Mouse (Mus musculus) lung, postnatal 0 days (tissue): ENCODE results near the gene Zdhhc14. TPM values are rescaled to one million over a fixed set of nuclear protein-coding genes. Genes with fewer than 3 reads are reported as not detected.

Source experiments
- ATAC-seq: fragments of 200-750 bp; cut with Nextera tagmentation; 2 replicates; pipeline ENCODE4 v1.8.0; 2017; ENCODE audit warnings: moderate library complexity
- DNase-seq: peaks from one replicate; pipeline ENCODE4 v3.0.0-alpha.2; 2016; ENCODE audit warnings: low spot score
- H3K27ac ChIP-seq: fragments of 300-500 bp; sonication (generic); 2 replicates; pipeline ENCODE4 v1.5.1; 2014; ENCODE audit warnings: antibody characterized with exemption, mild to moderate bottlenecking, low read length, mixed read lengths
- H3K27me3 ChIP-seq: fragments of 300-500 bp; sonication (generic); replicated peaks from 2 replicates; pipeline ENCODE4 v1.6.1; 2014; ENCODE audit warnings: low read length, mixed read lengths; ENCODE audit not compliant: insufficient read depth
- H3K36me3 ChIP-seq: fragments of 300-500 bp; sonication (generic); 2 replicates; pipeline ENCODE4 v1.6.1; 2014; ENCODE audit warnings: low read length, mixed read lengths; ENCODE audit not compliant: insufficient read depth
- H3K4me1 ChIP-seq: fragments of 300-500 bp; sonication (generic); 2 replicates; pipeline ENCODE4 v1.6.1; 2014; ENCODE audit warnings: antibody characterized with exemption, low read depth, low read length, mixed read lengths; ENCODE audit not compliant: insufficient read depth
- H3K4me2 ChIP-seq: fragments of 300-500 bp; sonication (generic); replicated peaks from 2 replicates; pipeline ENCODE4 v1.6.1; 2014; ENCODE audit warnings: low read depth, mild to moderate bottlenecking, low read length, moderate library complexity, mixed read lengths
- H3K4me3 ChIP-seq: fragments of 300-500 bp; sonication (generic); 2 replicates; pipeline ENCODE4 v1.5.1; 2014; ENCODE audit warnings: low read depth, low read length
- H3K9ac ChIP-seq: fragments of 300-500 bp; sonication (generic); replicated peaks from 2 replicates; pipeline ENCODE4 v1.6.1; 2014; ENCODE audit warnings: low read depth, mild to moderate bottlenecking
- H3K9me3 ChIP-seq: fragments of 300-500 bp; sonication (generic); 2 replicates; pipeline ENCODE4 v1.6.1; 2016; ENCODE audit warnings: low read length, mixed read lengths
- CTCF ChIP-seq: IDR thresholded peaks from 2 replicates; pipeline ENCODE4 v1.5.1; 2016; ENCODE audit warnings: antibody characterized with exemption, mild to moderate bottlenecking
- EP300 ChIP-seq: IDR thresholded peaks from 2 replicates; pipeline ENCODE4 v1.6.1; 2016; ENCODE audit warnings: antibody characterized with exemption, mild to moderate bottlenecking, control low read depth
- WGBS: fragments of 180-500 bp; shearing (Covaris S2); extraction: QIAGEN DNeasy Blood & Tissue Kit; methylation state at CpG from one replicate; pipeline ENCODE4 v1.1.7; 2014; 5-methylcytosine and 5-hydroxymethylcytosine counted together
- polyA plus RNA-seq: library from polyadenylated mRNA; unstranded; fragments of >200 nt; fragmentation: Nextera tagmentation; extraction: Ambion mirVana; gene quantifications from 2 replicates; pipeline ENCODE4 v1.2.1, GENCODE M21; 2015

The Zdhhc14 gene
- polyA plus RNA-seq, 1 experiment from 2014 or later: 4.2 TPM

DNA sequence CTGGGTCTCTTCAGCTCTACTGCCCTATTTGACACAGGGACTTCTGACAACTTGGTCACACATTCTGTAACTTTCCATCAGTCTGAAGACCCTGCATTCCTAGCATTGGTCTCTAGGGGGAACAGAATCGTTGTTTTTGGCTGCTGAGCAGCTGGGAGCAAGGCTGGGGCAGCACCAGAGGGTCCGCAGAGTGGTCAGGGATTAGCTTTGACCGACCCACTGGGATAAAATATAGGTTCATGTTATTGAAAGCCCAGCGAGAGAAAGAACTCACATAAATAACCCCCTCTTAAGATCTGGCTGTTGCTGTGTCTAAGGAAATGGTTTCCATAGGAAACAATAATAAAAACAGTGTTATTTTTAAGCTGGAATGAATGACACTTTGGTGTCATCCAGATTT is 25.2 kb upstream of the Zdhhc14 start:
- 46% methylated on average over 4 of the region's 4 CpGs for whole genome bisulfite sequencing
- no peak for ATAC-seq
- H3K27ac ChIP-seq: no peak overlapping the region
- no peak overlapping the region for H3K4me2 ChIP-seq
- no peaks in the 10 kb centered on the region for H3K9me3 ChIP-seq
- DNase-seq: no peak
- H3K4me3 ChIP-seq: no peak overlapping the region
- H3K4me1 ChIP-seq: no peaks in the 10 kb centered on the region
- peak; percentile 33 for TF ChIP-seq CTCF
- no peak for TF ChIP-seq EP300
- H3K27me3 ChIP-seq: no peaks in the 10 kb centered on the region
- H3K9ac ChIP-seq: no peak overlapping the region
- no peaks in the 10 kb centered on the region for H3K36me3 ChIP-seq

GRCm38 (mm10) chr17:5472268-5472667 is 20.1 kb upstream of the Zdhhc14 start:
- DNase-seq (no peak), ATAC-seq (no peak)
- Histone ChIP-seq H3K4me1 (no peaks in the 10 kb centered on the region), H3K4me3 (no peak overlapping the region), H3K9ac (no peak overlapping the region), H3K4me2 (no peak overlapping the region), H3K27me3 (no peaks in the 10 kb centered on the region), H3K9me3 (no peaks in the 10 kb centered on the region), H3K36me3 (no peaks in the 10 kb centered on the region), H3K27ac (no peak overlapping the region)
- no peak for TF ChIP-seq EP300
- TF ChIP-seq CTCF: no peak
- 45% methylated on average over 3 of the region's 3 CpGs for WGBS

GRCm38 (mm10) chr17:5475960-5476725 is 16.2 kb upstream of the Zdhhc14 start:
- TF ChIP-seq EP300: no peak
- no peak for TF ChIP-seq CTCF
- ATAC-seq (no peak), DNase-seq (peak; percentile 32)
- Histone ChIP-seq H3K9ac (no peak overlapping the region), H3K4me1 (no peaks in the 10 kb centered on the region), H3K9me3 (no peaks in the 10 kb centered on the region), H3K36me3 (no peaks in the 10 kb centered on the region), H3K4me2 (no peak overlapping the region), H3K27ac (no peak overlapping the region), H3K27me3 (no peaks in the 10 kb centered on the region), H3K4me3 (no peak overlapping the region)
- 55% methylated on average over 14 of the region's 14 CpGs for WGBS

DNA sequence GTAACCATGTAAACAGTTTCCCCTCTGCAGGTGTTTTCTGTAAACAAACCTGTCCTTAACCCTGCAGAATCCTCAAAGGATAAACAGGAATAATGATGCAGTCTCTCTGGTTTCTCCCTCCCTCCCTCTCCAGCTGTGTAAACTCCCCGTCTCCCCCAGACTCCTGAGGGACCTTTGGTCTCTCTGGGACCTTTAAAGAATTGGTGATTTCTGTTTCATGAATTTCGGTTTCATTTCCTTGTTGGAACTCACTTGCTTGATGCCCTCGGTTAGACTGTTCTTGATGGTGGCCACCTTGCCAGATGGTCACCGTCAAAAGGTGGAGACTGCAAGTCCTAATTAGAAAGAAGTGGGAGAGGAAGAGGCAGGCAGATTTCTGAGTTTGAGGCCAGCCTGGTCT is 8.9 kb upstream of the Zdhhc14 start:
- TF ChIP-seq EP300: no peak
- TF ChIP-seq CTCF: no peak
- Histone ChIP-seq H3K9me3 (no peaks in the 10 kb centered on the region), H3K27me3 (no peaks in the 10 kb centered on the region), H3K4me3 (no peak overlapping the region), H3K27ac (no peak overlapping the region), H3K4me2 (no peak overlapping the region), H3K4me1 (no peaks in the 10 kb centered on the region), H3K9ac (no peak overlapping the region), H3K36me3 (no peaks in the 10 kb centered on the region)
- DNase-seq (no peak), ATAC-seq (no peak)
- WGBS: 47% methylated on average over 4 of the region's 4 CpGs

DNA sequence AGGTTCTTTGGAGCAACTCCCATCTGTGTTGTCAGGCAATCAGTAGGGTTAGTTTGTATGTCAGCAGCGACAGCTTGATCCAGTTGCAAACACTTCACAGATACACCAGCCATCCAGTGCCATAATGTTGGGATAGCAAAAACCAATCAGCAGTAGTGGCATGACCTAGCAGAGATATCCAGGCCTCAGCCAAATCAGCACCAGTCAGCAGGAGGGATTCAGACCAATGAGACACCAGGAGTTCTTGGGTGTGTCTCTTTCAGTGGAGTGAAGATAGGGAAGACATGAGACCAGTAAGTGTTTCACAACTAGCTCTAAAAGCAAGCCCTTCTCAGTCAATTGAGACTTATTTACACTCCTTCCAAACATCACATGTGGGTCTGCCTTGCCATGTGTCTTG is 7.7 kb upstream of the Zdhhc14 start:
- Histone ChIP-seq H3K9ac (no peak overlapping the region), H3K9me3 (no peaks in the 10 kb centered on the region), H3K4me2 (no peak overlapping the region), H3K4me1 (no peaks in the 10 kb centered on the region), H3K36me3 (no peaks in the 10 kb centered on the region), H3K4me3 (no peak overlapping the region), H3K27me3 (no peaks in the 10 kb centered on the region), H3K27ac (no peak overlapping the region)
- 91% methylated on average over 1 of the region's 1 CpGs for WGBS
- no peak for TF ChIP-seq EP300
- TF ChIP-seq CTCF: no peak
- DNase-seq (no peak), ATAC-seq (no peak)

DNA sequence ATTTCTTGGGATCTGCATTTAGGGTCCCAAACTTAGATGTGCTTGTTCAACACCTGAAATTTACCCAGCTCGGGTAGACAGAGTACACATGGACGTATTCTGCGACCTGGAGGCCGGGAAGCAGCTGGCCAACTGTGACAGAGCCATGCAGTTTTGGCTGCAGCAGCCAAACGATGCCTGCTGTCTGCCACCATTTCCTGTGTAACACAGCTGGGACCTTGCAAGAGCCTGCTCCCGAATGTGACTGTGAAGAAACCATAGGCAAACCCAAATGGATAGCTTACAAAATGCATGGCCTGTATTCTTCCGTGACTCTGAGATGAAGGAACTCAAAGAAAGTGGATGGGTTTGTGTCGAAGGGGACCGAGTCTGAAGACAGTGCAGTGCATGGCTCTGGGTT is 4.2 kb upstream of the Zdhhc14 start:
- DNase-seq: no peak

More for the DNA sequence above, 4.2 kb upstream of the Zdhhc14 start:
- H3K4me2 ChIP-seq: no peak overlapping the region
- no peak overlapping the region for H3K9ac ChIP-seq
- no peak for ATAC-seq
- H3K9me3 ChIP-seq: no peaks in the 10 kb centered on the region
- TF ChIP-seq CTCF (no peak), EP300 (no peak)
- H3K4me3 ChIP-seq: no peak overlapping the region
- no peaks in the 10 kb centered on the region for H3K27me3 ChIP-seq
- H3K36me3 ChIP-seq: no peaks in the 10 kb centered on the region
- H3K27ac ChIP-seq: no peak overlapping the region
- 42% methylated on average over 9 of the region's 9 CpGs for WGBS
- H3K4me1 ChIP-seq: 0 out of 2 replicates have a peak, but pooled peaks cover 2% of the 10 kb centered on the region
